Mouse (Mus musculus): Measurements from ENCODE around the gene Tas2r108.
A peak's percentile ranks its signal among the peaks of the same experiment; 100 is the strongest.

The Tas2r108 gene

GRCm38 (mm10) chr6:40493229-40493628 lies at the start of gene Tas2r108:
Tas2r108 (plus strand) TSS chr6:40493529.
- DNase-seq: no peak

- no peak for DNase-seq
Measured at GRCm38 (mm10) chr6:40448626-40449025, 44.7 kb upstream of the Tas2r108 start.

GRCm38 (mm10) chr6:40454436-40455041 lies 38.8 kb upstream of the Tas2r108 start:
- DNase-seq: no peak

GRCm38 (mm10) chr6:40465710-40466109 lies 27.6 kb upstream of the Tas2r108 start:
- no peak for DNase-seq

- DNase-seq: peak; percentile 84
Measured at GRCm38 (mm10) chr6:40470916-40471719, 22.2 kb upstream of the Tas2r108 start, which contains the start of gene Ssbp1. Ssbp1 (plus strand) TSS chr6:40471352.

- no peak for DNase-seq
Measured at GRCm38 (mm10) chr6:40471720-40472010, 21.7 kb upstream of the Tas2r108 start.

GRCm38 (mm10) chr6:40476132-40476531 lies 17.2 kb upstream of the Tas2r108 start:
- DNase-seq: no peak

- DNase-seq: no peak
Measured at GRCm38 (mm10) chr6:40479705-40480104, 13.6 kb upstream of the Tas2r108 start.

- no peak for DNase-seq
Measured at GRCm38 (mm10) chr6:40482318-40482717, 11.0 kb upstream of the Tas2r108 start.

- no peak for DNase-seq
Measured at GRCm38 (mm10) chr6:40490933-40491332, 2.4 kb upstream of the Tas2r108 start, which contains the start of gene Tas2r137. Tas2r137 (plus strand) TSS chr6:40491233.

- no peak for DNase-seq
Measured at GRCm38 (mm10) chr6:40519408-40519807, 26.1 kb downstream of the Tas2r108 start, which contains the start of gene Prss37. Prss37 (minus strand) TSS chr6:40519508.
